Mouse (Mus musculus) stomach, postnatal 0 days (tissue): ENCODE results near the gene Impdh2. TPM values are rescaled to one million over a fixed set of nuclear protein-coding genes. Genes with fewer than 3 reads are reported as not detected.

Experiments used
- ATAC-seq: fragments of 200-750 bp; cut with Nextera tagmentation; 2 replicates; pipeline ENCODE4 v1.8.0; 2017; ENCODE audit not compliant: low FRiP score, low TSS enrichment
- DNase-seq: peaks from one replicate; pipeline ENCODE4 v3.0.0-alpha.2; 2016; ENCODE audit warnings: low spot score
- H3K27ac ChIP-seq: fragments of 300-500 bp; sonication (generic); replicated peaks from 2 replicates; pipeline ENCODE4 v1.5.1; 2014; ENCODE audit warnings: mild to moderate bottlenecking, control low read depth
- H3K27me3 ChIP-seq: fragments of 300-500 bp; sonication (generic); 2 replicates; pipeline ENCODE4 v1.6.1; 2014; ENCODE audit warnings: low read length; ENCODE audit not compliant: control insufficient read depth, insufficient read depth
- H3K36me3 ChIP-seq: fragments of 300-500 bp; sonication (generic); 2 replicates; pipeline ENCODE4 v1.6.1; 2014; ENCODE audit warnings: low read length, mixed read lengths; ENCODE audit not compliant: control insufficient read depth, insufficient read depth
- H3K4me1 ChIP-seq: fragments of 300-500 bp; sonication (generic); replicated peaks from 2 replicates; pipeline ENCODE4 v1.6.1; 2014; ENCODE audit warnings: antibody characterized with exemption; ENCODE audit not compliant: control insufficient read depth, insufficient read depth
- H3K4me2 ChIP-seq: fragments of 300-500 bp; sonication (generic); replicated peaks from 2 replicates; pipeline ENCODE4 v1.6.1; 2014; ENCODE audit warnings: low read depth, mild to moderate bottlenecking, control low read depth, moderate library complexity
- H3K4me3 ChIP-seq: fragments of 300-500 bp; sonication (generic); 2 replicates; pipeline ENCODE4 v1.5.1; 2014; ENCODE audit warnings: low read depth, low read length, control low read depth
- H3K9ac ChIP-seq: fragments of 300-500 bp; sonication (generic); 2 replicates; pipeline ENCODE4 v1.6.1; 2014; ENCODE audit warnings: mild to moderate bottlenecking, low read length, control low read depth, mixed read lengths
- H3K9me3 ChIP-seq: fragments of 300-500 bp; sonication (generic); 2 replicates; pipeline ENCODE4 v1.6.1; 2016; ENCODE audit warnings: low read length; ENCODE audit not compliant: control insufficient read depth
- CTCF ChIP-seq: IDR thresholded peaks from 2 replicates; pipeline ENCODE4 v1.5.1; 2016; ENCODE audit warnings: antibody characterized with exemption, low read depth, mild to moderate bottlenecking, moderate library complexity
- EP300 ChIP-seq: optimal IDR thresholded peaks from 2 replicates; pipeline ENCODE3; 2016; ENCODE audit warnings: antibody characterized with exemption
- WGBS: fragments of 180-500 bp; shearing (Covaris S2); extraction: QIAGEN DNeasy Blood & Tissue Kit; methylation state at CpG from one replicate; pipeline ENCODE4 v1.1.7; 2014; 5-methylcytosine and 5-hydroxymethylcytosine counted together
- polyA plus RNA-seq: library from polyadenylated mRNA; unstranded; fragments of >200 nt; fragmentation: Nextera tagmentation; extraction: Ambion mirVana; gene quantifications from 2 replicates; pipeline ENCODE4 v1.2.1, GENCODE M21; 2015

Gene Impdh2
- polyA plus RNA-seq, 1 experiment from 2014 or later, result 70.6 TPM

GRCm38 (mm10) chr9:108523341-108523740, 36.7 kb upstream of the Impdh2 start:
- Histone ChIP-seq H3K27ac (no peak overlapping the region), H3K9ac (no peak overlapping the region), H3K27me3 (no peaks in the 10 kb centered on the region), H3K9me3 (no peaks in the 10 kb centered on the region), H3K4me2 (no peak overlapping the region), H3K36me3 (peaks cover 2% of the 10 kb centered on the region; the same call in 1 of the 2 replicates), H3K4me1 (no peaks in the 10 kb centered on the region), H3K4me3 (no peak overlapping the region)
- TF ChIP-seq EP300 (no peak), CTCF (no peak)
- 91% methylated on average over 4 of the region's 4 CpGs for WGBS
- DNase-seq (no peak), ATAC-seq (no peak)

- no peak overlapping the region for H3K4me2 ChIP-seq
- no peak for TF ChIP-seq EP300
- no peak for TF ChIP-seq CTCF
- peaks cover 8% of the 10 kb centered on the region; the same call in 1 of the 2 replicates for H3K36me3 ChIP-seq
- DNase-seq (no peak), ATAC-seq (no peak)
- no peak overlapping the region for H3K27ac ChIP-seq
- no peaks in the 10 kb centered on the region for H3K4me1 ChIP-seq
- H3K9me3 ChIP-seq, result no peaks in the 10 kb centered on the region
- no peak overlapping the region for H3K9ac ChIP-seq
- WGBS, result 73% methylated on average over 3 of the region's 3 CpGs
- no peak overlapping the region for H3K4me3 ChIP-seq
- H3K27me3 ChIP-seq, result no peaks in the 10 kb centered on the region
Observed at GRCm38 (mm10) chr9:108525400-108525799, 34.7 kb upstream of the Impdh2 start.

GRCm38 (mm10) chr9:108530954-108531353, 29.1 kb upstream of the Impdh2 start:
- no peak overlapping the region for H3K4me3 ChIP-seq
- H3K27ac ChIP-seq, result no peak overlapping the region
- H3K9ac ChIP-seq, result no peak overlapping the region
- WGBS, result 83% methylated on average over 1 of the region's 1 CpGs
- H3K27me3 ChIP-seq, result no peaks in the 10 kb centered on the region
- H3K4me1 ChIP-seq, result no peaks in the 10 kb centered on the region
- ATAC-seq, result no peak
- TF ChIP-seq CTCF (no peak), EP300 (no peak)
- peaks cover 25% of the 10 kb centered on the region for H3K36me3 ChIP-seq
- no peak for DNase-seq
- no peaks in the 10 kb centered on the region for H3K9me3 ChIP-seq
- H3K4me2 ChIP-seq, result no peak overlapping the region

GRCm38 (mm10) chr9:108531496-108531895, 28.6 kb upstream of the Impdh2 start:
- DNase-seq, result no peak
- no peak for TF ChIP-seq CTCF
- TF ChIP-seq EP300, result no peak
- H3K4me3 ChIP-seq, result no peak overlapping the region
- no peaks in the 10 kb centered on the region for H3K9me3 ChIP-seq
- H3K4me1 ChIP-seq, result no peaks in the 10 kb centered on the region
- ATAC-seq, result no peak
- 91% methylated on average over 1 of the region's 1 CpGs for WGBS
- H3K27me3 ChIP-seq, result no peaks in the 10 kb centered on the region
- peaks cover 30% of the 10 kb centered on the region for H3K36me3 ChIP-seq
- H3K27ac ChIP-seq, result no peak overlapping the region
- H3K9ac ChIP-seq, result no peak overlapping the region
- H3K4me2 ChIP-seq, result no peak overlapping the region

- Histone ChIP-seq H3K9ac (no peak overlapping the region), H3K4me1 (no peaks in the 10 kb centered on the region), H3K4me3 (no peak overlapping the region), H3K9me3 (no peaks in the 10 kb centered on the region), H3K27ac (no peak overlapping the region), H3K4me2 (no peak overlapping the region), H3K27me3 (no peaks in the 10 kb centered on the region), H3K36me3 (peaks cover 32% of the 10 kb centered on the region)
- TF ChIP-seq CTCF (no peak), EP300 (no peak)
- DNase-seq, result no peak
- ATAC-seq, result no peak
Observed at GRCm38 (mm10) chr9:108540846-108541245, 19.2 kb upstream of the Impdh2 start.

GRCm38 (mm10) chr9:108545986-108546385, 14.1 kb upstream of the Impdh2 start:
- H3K9me3 ChIP-seq, result no peaks in the 10 kb centered on the region
- DNase-seq, result no peak
- H3K4me2 ChIP-seq, result no peak overlapping the region
- peaks cover 38% of the 10 kb centered on the region for H3K36me3 ChIP-seq
- WGBS, result 96% methylated on average over 3 of the region's 3 CpGs
- no peak overlapping the region for H3K4me3 ChIP-seq
- no peak overlapping the region for H3K9ac ChIP-seq
- TF ChIP-seq CTCF, result no peak
- TF ChIP-seq EP300, result no peak
- H3K27ac ChIP-seq, result no peak overlapping the region
- H3K27me3 ChIP-seq, result no peaks in the 10 kb centered on the region
- ATAC-seq, result no peak
- H3K4me1 ChIP-seq, result no peaks in the 10 kb centered on the region
